Mouse (Mus musculus) hindbrain, embryonic 13.5 days (tissue): ENCODE data around the gene Poc1a. TPM values are rescaled to one million over a fixed set of nuclear protein-coding genes. Genes with fewer than 3 reads are reported as not detected.

ENCODE experiments used
- ATAC-seq: fragments of 200-750 bp; cut with Nextera tagmentation; 2 replicates; pipeline ENCODE4 v1.8.0; 2017; ENCODE audit warnings: moderate TSS enrichment; ENCODE audit not compliant: low FRiP score
- H3K27ac ChIP-seq: fragments of 300-500 bp; sonication (generic); 2 replicates; pipeline ENCODE4 v1.5.1; 2015; ENCODE audit warnings: inconsistent platforms, mild to moderate bottlenecking, moderate library complexity
- H3K27me3 ChIP-seq: fragments of 300-500 bp; sonication (generic); 2 replicates; pipeline ENCODE4 v1.6.1; 2015; ENCODE audit warnings: mild to moderate bottlenecking, inconsistent platforms
- H3K36me3 ChIP-seq: fragments of 300-500 bp; sonication (generic); 2 replicates; pipeline ENCODE4 v1.6.1; 2015; ENCODE audit warnings: mild to moderate bottlenecking, inconsistent platforms
- H3K4me1 ChIP-seq: fragments of 300-500 bp; sonication (generic); replicated peaks from 2 replicates; pipeline ENCODE4 v1.6.1; 2015; ENCODE audit warnings: inconsistent platforms
- H3K4me2 ChIP-seq: fragments of 300-500 bp; sonication (generic); 2 replicates; pipeline ENCODE4 v1.6.1; 2015; ENCODE audit warnings: inconsistent platforms, mild to moderate bottlenecking, moderate library complexity
- H3K4me3 ChIP-seq: fragments of 300-500 bp; sonication (generic); 2 replicates; pipeline ENCODE4 v1.5.1; 2015; ENCODE audit warnings: mild to moderate bottlenecking, inconsistent platforms
- H3K9ac ChIP-seq: fragments of 300-500 bp; sonication (generic); 2 replicates; pipeline ENCODE4 v1.6.1; 2015; ENCODE audit warnings: mild to moderate bottlenecking, inconsistent platforms
- H3K9me3 ChIP-seq: fragments of 300-500 bp; sonication (generic); 2 replicates; pipeline ENCODE4 v1.6.1; 2016; ENCODE audit warnings: inconsistent platforms
- WGBS: fragments of 180-500 bp; shearing (Covaris S2); methylation state at CpG from one replicate; pipeline ENCODE4 v1.1.7; 2015; 5-methylcytosine and 5-hydroxymethylcytosine counted together
- polyA plus RNA-seq: library from polyadenylated mRNA; unstranded; fragments of >200 nt; fragmentation: Nextera tagmentation; extraction: Ambion mirVana; gene quantifications from 2 replicates; pipeline ENCODE4 v1.2.1, GENCODE M21; 2015

Poc1a gene
- 8.9 and 9.2 TPM in 2 replicates for polyA plus RNA-seq

DNA sequence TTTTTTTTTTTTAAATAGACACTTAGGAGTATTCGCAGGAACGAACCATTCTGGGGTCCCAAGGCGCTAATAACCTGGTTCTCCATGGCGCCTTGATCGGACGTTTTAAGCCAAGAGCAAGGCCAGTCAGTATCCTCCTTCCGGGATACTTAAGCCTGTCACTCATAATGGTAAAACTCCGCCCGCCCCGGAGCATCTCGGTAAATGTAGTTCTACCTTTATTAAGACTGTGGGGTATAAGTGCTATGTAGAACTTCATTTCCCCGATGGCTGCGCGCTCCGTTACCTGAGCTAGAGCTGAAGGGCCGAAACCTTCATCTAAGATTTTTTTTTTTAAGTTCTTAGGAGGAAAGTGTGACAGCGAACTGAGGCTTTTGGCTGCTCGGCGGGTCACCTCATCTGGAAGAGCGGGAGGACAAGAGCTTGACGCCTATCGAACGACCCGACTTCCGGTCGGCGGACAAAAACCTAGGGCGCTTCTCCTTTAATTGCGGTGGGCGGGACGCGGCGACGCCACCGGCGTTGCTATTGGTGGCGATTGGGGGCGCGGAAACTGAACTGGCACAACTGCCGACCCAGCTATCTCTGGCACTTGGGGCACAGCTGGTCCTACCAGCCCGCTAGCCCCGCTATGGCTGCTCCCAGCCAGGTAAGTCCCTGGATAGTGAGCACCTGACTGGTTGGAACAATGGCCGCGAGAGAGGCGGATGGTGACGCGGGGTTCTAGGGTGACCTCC lies at the start of gene Poc1a:
Gene Poc1a, plus strand, starts transcription at position 254 of the 737 bp plus-strand sequence.
- under 1% methylated on average over 47 of the region's 47 CpGs for WGBS
- peak; percentile 97 for ATAC-seq

DNA sequence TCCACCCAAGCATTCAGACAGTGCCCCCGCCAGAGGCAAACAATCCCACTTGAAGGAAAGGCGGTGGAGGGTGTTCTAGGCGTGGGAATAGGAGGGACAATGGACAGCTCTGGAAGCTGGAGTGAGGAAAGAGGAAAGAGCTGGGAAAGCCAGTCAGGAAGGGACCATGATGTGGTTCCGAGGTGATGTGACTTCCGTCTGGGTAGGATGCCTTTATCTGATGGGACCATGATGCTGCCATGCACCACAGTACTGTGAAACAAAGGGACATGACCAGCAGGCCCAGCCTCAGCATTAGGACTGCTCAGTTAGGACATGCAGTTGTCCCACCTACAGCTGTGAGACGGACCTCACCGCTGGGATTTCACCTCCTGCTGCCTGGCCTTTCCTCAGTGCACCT lies 49.6 kb upstream of the Poc1a start:
- Histone ChIP-seq H3K9ac (no peak overlapping the region), H3K4me1 (peaks cover 4% of the 10 kb centered on the region; the same call in 1 of the 2 replicates), H3K27ac (no peak overlapping the region), H3K27me3 (no peaks in the 10 kb centered on the region), H3K9me3 (no peaks in the 10 kb centered on the region), H3K36me3 (peaks cover 40% of the 10 kb centered on the region), H3K4me3 (no peak overlapping the region), H3K4me2 (no peak overlapping the region)
- 88% methylated on average over 7 of the region's 7 CpGs for WGBS
- no peak for ATAC-seq

More for the DNA sequence above, at the start of gene Poc1a:
- Histone ChIP-seq H3K4me2 (peak within 1 kb of the TSS; percentile 85), H3K36me3 (peaks cover 11% of the 10 kb centered on the region; the same call in 1 of the 2 replicates), H3K4me1 (peaks cover 18% of the 10 kb centered on the region), H3K4me3 (peak within 1 kb of the TSS; percentile 49), H3K27ac (peak within 1 kb of the TSS; percentile 83), H3K27me3 (no peaks in the 10 kb centered on the region), H3K9ac (peak within 1 kb of the TSS; percentile 70), H3K9me3 (no peaks in the 10 kb centered on the region)

DNA sequence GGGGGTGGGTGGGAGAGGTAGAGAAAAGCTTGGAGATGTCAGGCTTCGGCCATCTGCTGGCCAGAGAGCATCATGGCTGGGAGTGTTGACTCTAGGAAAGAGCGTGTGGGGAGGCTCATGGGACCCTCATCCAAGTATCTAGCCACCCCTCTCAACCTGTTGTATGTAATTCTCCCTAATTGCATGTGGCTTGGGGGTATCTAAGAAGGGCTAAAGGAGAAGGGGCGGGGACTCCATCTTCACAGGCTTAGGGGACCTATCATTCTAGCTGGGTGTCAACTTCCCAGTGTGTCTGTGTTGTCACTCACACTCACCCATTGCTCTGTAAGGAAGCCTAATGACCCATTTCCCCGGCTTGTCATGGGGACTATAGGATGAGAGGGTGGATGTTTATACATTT lies 49.0 kb upstream of the Poc1a start:
- H3K27ac ChIP-seq: no peak overlapping the region
- H3K9ac ChIP-seq: no peak overlapping the region
- peaks cover 46% of the 10 kb centered on the region for H3K36me3 ChIP-seq
- no peak overlapping the region for H3K4me2 ChIP-seq
- no peaks in the 10 kb centered on the region for H3K27me3 ChIP-seq
- H3K9me3 ChIP-seq: no peaks in the 10 kb centered on the region
- 81% methylated on average over 4 of the region's 4 CpGs for WGBS
- no peak for ATAC-seq
- H3K4me3 ChIP-seq: no peak overlapping the region
- no peaks in the 10 kb centered on the region for H3K4me1 ChIP-seq

DNA sequence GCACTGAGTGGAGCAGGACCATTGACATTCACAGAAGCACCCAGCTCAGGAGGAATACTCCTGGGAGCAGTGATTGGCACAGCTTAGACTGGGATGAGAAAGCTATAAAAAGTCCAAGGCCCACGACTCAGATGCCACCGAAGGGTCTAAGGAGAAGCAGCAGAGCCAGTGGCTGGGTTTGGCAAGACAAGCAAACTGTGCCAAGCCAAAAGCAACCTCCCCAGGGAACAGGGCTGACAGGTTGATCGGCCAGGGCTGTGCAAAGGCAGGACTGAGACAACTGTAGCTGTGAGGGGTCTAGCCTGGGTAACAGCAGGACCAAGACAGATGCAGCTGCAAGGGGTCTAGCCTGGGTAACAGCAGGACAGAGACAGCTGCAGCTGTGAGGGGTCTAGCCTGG lies 47.9 kb upstream of the Poc1a start:
- Histone ChIP-seq H3K36me3 (peaks cover 58% of the 10 kb centered on the region), H3K4me2 (no peak overlapping the region), H3K27me3 (no peaks in the 10 kb centered on the region), H3K4me1 (no peaks in the 10 kb centered on the region), H3K4me3 (no peak overlapping the region), H3K9me3 (no peaks in the 10 kb centered on the region), H3K9ac (no peak overlapping the region), H3K27ac (no peak overlapping the region)
- 91% methylated on average over 3 of the region's 3 CpGs for WGBS
- ATAC-seq: no peak

DNA sequence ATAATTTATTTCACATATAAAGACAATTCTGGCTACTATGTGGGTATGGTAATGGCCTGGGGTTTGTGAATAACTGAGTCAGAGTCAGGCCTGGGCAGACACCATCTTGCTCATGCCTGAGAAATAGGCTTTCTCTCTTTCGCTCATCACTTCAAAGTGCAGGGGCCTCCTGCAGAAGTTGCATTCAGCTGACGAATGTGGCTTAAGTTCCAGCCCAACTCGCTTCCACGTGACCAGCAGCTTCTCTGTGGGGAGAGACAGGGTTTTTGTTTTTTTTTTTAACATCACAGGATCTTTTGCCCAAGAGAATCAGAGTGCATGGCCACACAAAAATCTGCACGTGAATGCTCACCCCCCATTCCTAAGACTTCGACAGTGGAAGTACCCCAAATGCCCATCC lies 46.9 kb upstream of the Poc1a start:
- no peak overlapping the region for H3K27ac ChIP-seq
- peaks cover 68% of the 10 kb centered on the region for H3K36me3 ChIP-seq
- no peak for ATAC-seq
- no peak overlapping the region for H3K4me2 ChIP-seq
- 85% methylated on average over 6 of the region's 6 CpGs for WGBS
- no peak overlapping the region for H3K4me3 ChIP-seq
- H3K27me3 ChIP-seq: no peaks in the 10 kb centered on the region
- no peaks in the 10 kb centered on the region for H3K4me1 ChIP-seq
- H3K9ac ChIP-seq: peak overlapping the region; percentile 43; the same call in 1 of the 2 replicates
- no peaks in the 10 kb centered on the region for H3K9me3 ChIP-seq

DNA sequence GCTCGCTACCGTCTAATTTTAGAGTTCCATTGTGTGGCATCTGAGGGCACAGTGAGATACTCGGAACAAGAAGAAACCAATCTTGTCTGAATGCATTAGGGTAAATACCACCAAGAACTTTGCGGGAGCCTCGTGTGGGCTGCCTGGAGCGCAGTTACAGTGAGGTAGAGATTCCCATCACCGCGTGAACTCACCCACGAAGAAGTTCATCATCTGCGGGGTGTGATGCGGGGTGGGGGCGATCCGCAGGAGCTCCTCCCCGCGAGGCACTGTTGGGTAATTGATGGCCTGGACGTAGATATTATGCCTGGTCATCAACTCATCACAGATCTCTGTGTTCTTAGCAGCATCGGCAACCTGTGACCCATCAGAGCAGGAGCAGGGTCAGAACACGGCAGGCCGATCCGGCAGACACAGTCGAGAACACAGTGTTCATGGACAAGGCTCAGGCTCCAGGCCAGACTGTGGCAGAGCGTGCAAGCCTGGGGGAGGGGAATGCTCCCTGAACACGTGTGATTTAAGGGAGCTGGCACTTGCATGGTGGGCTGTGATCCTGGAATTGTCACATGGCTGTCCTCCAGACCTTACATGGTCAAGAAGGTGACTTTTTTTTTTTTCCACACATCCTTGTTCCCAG lies 45.5 kb upstream of the Poc1a start:
- ATAC-seq: no peak
- no peaks in the 10 kb centered on the region for H3K4me1 ChIP-seq
- WGBS: 92% methylated on average over 23 of the region's 23 CpGs

DNA sequence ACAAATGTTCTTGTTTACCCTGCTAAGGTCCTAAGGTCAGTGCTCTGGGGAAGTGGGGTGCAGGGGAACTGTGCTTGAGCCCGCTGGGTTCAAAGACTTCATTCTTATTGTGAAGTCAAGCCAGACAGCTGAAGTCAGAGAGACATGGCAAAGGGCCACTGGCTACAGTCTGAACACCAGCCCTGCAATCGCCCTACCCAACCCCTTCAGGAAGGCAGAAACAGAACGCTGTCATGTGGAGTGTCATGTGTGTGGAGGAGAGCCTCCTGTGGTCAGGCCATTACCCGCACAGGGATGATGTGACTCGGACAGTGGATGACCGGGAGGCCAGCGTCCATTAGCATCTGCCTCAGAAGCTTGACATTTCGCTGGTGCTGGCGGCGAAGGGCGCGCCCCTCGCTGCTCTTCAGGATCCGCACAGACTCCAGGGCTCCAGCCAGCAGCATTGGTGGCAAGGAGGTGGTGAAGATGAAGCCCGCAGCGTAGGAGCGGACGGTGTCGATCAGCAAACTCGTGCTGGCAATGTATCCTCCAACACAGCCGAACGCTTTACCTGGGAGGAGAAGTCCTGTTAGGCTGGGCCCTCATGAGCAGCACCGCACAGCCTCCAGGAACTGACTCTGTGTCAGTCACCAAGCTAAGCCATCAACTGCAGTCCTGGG lies 44.6 kb upstream of the Poc1a start:
- no peaks in the 10 kb centered on the region for H3K4me1 ChIP-seq
- H3K27ac ChIP-seq: no peak overlapping the region
- WGBS: 91% methylated on average over 23 of the region's 23 CpGs
- H3K4me3 ChIP-seq: no peak overlapping the region
- H3K27me3 ChIP-seq: no peaks in the 10 kb centered on the region
- no peak overlapping the region for H3K9ac ChIP-seq
- H3K4me2 ChIP-seq: no peak overlapping the region
- H3K9me3 ChIP-seq: no peaks in the 10 kb centered on the region
- peaks cover 91% of the 10 kb centered on the region for H3K36me3 ChIP-seq
- ATAC-seq: no peak

More for the DNA sequence above, 45.5 kb upstream of the Poc1a start:
- Histone ChIP-seq H3K4me2 (no peak overlapping the region), H3K36me3 (peaks cover 81% of the 10 kb centered on the region), H3K27me3 (no peaks in the 10 kb centered on the region), H3K9me3 (no peaks in the 10 kb centered on the region), H3K27ac (no peak overlapping the region), H3K4me3 (no peak overlapping the region), H3K9ac (no peak overlapping the region)

DNA sequence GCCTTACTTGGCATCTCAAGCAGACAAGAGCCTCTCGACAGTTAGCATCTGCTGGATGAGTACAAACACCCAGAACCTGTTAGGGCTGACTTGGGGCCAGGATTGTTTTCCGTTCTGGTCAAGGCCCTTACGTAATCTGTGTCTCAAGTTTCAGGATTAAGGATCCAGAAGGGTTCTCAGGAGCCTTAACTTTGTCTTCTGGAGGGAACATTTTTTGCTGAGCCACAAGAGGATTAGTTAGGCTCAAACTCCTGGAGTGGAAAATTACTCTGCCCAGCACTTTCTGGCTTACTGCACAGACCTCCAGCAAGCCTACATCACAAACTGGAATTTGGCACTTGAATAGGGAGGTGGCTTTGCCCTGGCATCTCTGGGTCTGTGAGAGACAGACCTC lies 44.0 kb upstream of the Poc1a start:
- H3K4me1 ChIP-seq: no peaks in the 10 kb centered on the region
- ATAC-seq: no peak

DNA sequence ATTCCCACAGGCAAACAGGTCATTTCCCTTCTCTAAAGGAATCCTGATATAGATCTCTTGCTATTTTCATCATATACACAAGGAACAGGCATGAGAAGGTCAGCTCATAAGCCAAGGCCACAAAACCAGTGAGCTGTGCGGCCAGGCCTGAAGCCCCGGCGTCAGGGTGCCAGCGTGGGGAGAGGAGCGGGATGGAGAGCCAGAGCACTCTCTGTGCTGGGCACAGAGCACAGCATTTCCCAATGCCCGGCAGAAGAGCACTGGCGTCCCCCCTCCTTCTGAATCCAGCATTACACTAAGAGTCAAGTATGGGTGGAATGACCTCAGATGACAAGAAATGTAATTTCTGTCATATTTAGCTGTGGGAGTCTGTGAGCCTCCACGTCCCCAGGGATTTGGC lies 43.5 kb upstream of the Poc1a start:
- no peak for ATAC-seq
- 88% methylated on average over 8 of the region's 8 CpGs for WGBS

More for the DNA sequence above, 44.0 kb upstream of the Poc1a start:
- 90% methylated on average over 3 of the region's 3 CpGs for WGBS
- Histone ChIP-seq H3K27ac (no peak overlapping the region), H3K9me3 (no peaks in the 10 kb centered on the region), H3K9ac (no peak overlapping the region), H3K27me3 (no peaks in the 10 kb centered on the region), H3K36me3 (peaks cover 96% of the 10 kb centered on the region), H3K4me3 (no peak overlapping the region), H3K4me2 (no peak overlapping the region)

DNA sequence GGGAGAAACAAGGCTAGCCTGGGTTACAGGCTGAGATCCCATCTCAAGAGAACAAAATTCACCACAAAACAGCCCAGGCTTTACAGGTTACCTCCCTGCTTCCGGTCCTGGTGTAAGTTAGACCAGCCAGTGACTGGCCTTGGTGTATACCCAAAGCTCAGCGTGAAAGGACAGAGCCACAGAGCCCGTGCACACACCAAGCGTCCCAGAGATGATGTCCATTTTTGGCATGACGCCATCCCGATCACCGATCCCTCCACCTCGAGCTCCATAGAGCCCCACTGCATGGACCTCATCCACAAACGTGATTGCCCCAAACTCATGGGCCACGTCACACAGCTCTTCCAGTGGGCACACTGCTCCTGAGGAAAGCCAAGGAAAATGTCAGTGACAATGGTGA lies 43.0 kb upstream of the Poc1a start:
- ATAC-seq: no peak
- 96% methylated on average over 10 of the region's 10 CpGs for WGBS

More for the DNA sequence above, 43.5 kb upstream of the Poc1a start:
- Histone ChIP-seq H3K9me3 (no peaks in the 10 kb centered on the region), H3K4me2 (no peak overlapping the region), H3K9ac (no peak overlapping the region), H3K36me3 (peaks cover 100% of the 10 kb centered on the region), H3K27ac (no peak overlapping the region), H3K4me1 (no peaks in the 10 kb centered on the region), H3K4me3 (no peak overlapping the region), H3K27me3 (no peaks in the 10 kb centered on the region)

DNA sequence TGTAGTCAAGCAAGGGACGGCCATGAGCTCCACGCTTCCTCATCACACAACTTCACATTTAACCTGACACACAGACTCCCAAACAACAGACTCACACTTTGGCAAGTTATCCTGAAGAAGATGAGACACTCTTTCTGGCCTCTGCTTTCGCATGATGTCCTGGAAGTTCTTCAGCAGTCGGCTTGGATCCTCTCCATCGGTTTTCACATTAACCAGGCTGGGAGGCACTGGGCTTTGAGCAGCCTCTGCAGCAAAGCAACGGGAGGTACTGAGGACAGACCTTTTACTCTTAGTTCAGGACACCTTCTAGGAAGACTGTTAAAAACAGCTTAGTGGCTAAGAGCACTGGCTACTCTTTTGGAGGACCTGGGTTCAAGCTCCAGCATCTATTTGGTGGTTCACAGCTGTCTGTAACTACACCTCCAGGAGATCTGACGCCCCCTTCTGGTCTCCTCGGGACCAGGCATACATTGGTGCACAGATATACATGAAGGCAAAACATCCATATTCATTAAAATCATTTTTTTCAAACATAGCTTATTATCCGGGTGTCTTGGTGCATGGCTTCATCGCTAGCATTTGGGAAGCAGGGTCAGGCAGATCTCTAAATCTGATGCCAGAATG lies 39.2 kb upstream of the Poc1a start:
- Histone ChIP-seq H3K9ac (no peak overlapping the region), H3K9me3 (no peaks in the 10 kb centered on the region), H3K4me1 (peaks cover 7% of the 10 kb centered on the region), H3K27ac (no peak overlapping the region), H3K27me3 (no peaks in the 10 kb centered on the region), H3K4me2 (no peak overlapping the region), H3K4me3 (no peak overlapping the region), H3K36me3 (peaks cover 72% of the 10 kb centered on the region)
- no peak for ATAC-seq
- 93% methylated on average over 10 of the region's 10 CpGs for WGBS

More for the DNA sequence above, 43.0 kb upstream of the Poc1a start:
- Histone ChIP-seq H3K27me3 (no peaks in the 10 kb centered on the region), H3K4me1 (no peaks in the 10 kb centered on the region), H3K36me3 (peaks cover 100% of the 10 kb centered on the region), H3K9ac (no peak overlapping the region), H3K27ac (no peak overlapping the region), H3K4me2 (no peak overlapping the region), H3K9me3 (no peaks in the 10 kb centered on the region), H3K4me3 (no peak overlapping the region)
